Mouse (Mus musculus): ENCODE measurements around the gene Ank. TPM values are rescaled to one million over a fixed set of nuclear protein-coding genes. Genes with fewer than 3 reads are reported as not detected.

Gene Ank
- polyA plus RNA-seq, 1 experiment from 2014 or later, result 16.2 TPM

DNA sequence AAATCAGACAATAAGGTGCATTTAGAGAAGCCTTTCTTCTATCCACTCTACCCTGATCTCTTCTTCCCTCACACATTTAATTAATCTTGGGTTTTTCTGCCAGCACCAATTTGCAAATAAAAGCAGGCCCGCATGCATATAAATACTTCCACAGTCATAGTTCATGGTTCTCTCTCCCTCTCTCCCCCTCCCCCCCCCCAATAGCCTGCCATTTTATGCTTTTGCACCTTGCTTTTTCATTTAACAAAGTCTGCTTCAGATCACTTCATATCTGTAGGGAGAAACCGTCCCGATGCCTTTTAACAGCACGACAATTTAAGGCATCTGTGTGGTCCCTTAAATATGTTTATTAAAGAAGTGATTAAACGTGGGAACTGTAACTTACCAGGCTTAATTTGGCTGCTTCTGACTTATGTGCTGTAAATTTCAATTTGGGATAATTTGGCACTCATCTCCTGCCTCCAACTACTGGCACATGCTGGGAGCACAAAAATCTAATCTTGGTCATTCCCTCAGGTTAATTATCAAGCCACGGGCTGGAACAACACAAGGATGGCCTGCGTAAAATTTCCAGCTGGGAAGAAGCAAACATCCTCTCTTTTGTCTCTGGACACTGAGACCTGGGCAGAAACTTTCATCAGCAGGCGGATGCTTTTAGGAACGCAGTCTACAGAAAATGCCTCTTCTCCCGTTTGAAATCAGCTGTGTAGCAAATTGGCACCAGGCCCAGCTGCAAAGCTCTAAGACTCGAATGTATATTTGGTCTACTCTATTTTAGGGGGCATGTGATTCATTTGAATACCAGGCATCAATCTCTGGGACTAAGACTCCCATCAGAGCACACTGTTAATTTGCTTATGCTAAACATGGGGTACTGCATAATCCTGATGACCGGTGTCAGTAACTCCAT is 4.9 kb upstream of the Ank start:
- TF ChIP-seq CTCF (IDR thresholded peaks at IDR 0.05; ENCODE audit: low read depth) (no peak), EP300 (optimal IDR thresholded peaks at IDR 0.05) (no peak)
- H3K9ac ChIP-seq (ENCODE audit: low read length), result no peak overlapping the region
- no peaks in the 10 kb centered on the region for H3K4me1 ChIP-seq (replicated peaks; ENCODE audit: control insufficient read depth, insufficient read depth)
- H3K4me2 ChIP-seq (replicated peaks; ENCODE audit: low read depth), result no peak overlapping the region
- no peaks in the 10 kb centered on the region for H3K9me3 ChIP-seq (ENCODE audit: control insufficient read depth, low read length)
- H3K36me3 ChIP-seq (ENCODE audit: control insufficient read depth, insufficient read depth, low read length), result no peaks in the 10 kb centered on the region
- no peak overlapping the region for H3K4me3 ChIP-seq (ENCODE audit: low read depth, low read length)
- WGBS, result 36% methylated on average over 12 of the region's 12 CpGs
- no peak overlapping the region for H3K27ac ChIP-seq (replicated peaks)
- no peak for ATAC-seq (ENCODE audit: low FRiP score, low TSS enrichment)
- no peaks in the 10 kb centered on the region for H3K27me3 ChIP-seq (ENCODE audit: control insufficient read depth, insufficient read depth, low read length)
- DNase-seq (ENCODE audit: low spot score), result no peak

DNA sequence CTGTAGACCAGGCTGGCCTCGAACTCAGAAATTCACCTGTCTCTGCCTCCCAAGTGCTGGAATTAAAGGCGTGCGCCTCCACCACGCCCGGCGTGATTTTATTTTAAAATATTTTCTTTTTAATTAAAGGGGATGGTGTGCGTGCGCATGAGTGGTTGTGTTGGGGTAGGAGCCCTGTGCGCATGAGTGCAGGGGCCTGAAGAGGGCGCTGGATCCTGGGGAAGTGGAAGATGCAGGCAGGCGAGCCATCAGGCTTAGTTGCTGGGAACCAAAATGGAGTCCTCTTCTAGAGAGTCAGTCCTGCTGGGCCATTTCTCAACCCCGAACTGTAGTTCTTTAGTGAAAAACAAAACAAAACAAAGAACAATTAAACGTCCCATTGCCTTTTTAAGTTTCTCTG is 2.6 kb upstream of the Ank start:
- DNase-seq (ENCODE audit: low spot score), result no peak
- TF ChIP-seq CTCF (IDR thresholded peaks at IDR 0.05; ENCODE audit: low read depth), result peak; percentile 13; the same call in 1 of the 2 replicates
- no peak for TF ChIP-seq EP300 (optimal IDR thresholded peaks at IDR 0.05)
- WGBS, result 96% methylated on average over 13 of the region's 13 CpGs
- Histone ChIP-seq H3K36me3 (ENCODE audit: control insufficient read depth, insufficient read depth, low read length) (no peaks in the 10 kb centered on the region), H3K4me2 (replicated peaks; ENCODE audit: low read depth) (no peak overlapping the region), H3K9me3 (ENCODE audit: control insufficient read depth, low read length) (no peaks in the 10 kb centered on the region), H3K4me3 (ENCODE audit: low read depth, low read length) (no peak overlapping the region), H3K9ac (ENCODE audit: low read length) (no peak overlapping the region), H3K4me1 (replicated peaks; ENCODE audit: control insufficient read depth, insufficient read depth) (no peaks in the 10 kb centered on the region; the same call in 1 of the 2 replicates), H3K27ac (replicated peaks) (no peak overlapping the region), H3K27me3 (ENCODE audit: control insufficient read depth, insufficient read depth, low read length) (no peaks in the 10 kb centered on the region)
- ATAC-seq (ENCODE audit: low FRiP score, low TSS enrichment), result no peak

DNA sequence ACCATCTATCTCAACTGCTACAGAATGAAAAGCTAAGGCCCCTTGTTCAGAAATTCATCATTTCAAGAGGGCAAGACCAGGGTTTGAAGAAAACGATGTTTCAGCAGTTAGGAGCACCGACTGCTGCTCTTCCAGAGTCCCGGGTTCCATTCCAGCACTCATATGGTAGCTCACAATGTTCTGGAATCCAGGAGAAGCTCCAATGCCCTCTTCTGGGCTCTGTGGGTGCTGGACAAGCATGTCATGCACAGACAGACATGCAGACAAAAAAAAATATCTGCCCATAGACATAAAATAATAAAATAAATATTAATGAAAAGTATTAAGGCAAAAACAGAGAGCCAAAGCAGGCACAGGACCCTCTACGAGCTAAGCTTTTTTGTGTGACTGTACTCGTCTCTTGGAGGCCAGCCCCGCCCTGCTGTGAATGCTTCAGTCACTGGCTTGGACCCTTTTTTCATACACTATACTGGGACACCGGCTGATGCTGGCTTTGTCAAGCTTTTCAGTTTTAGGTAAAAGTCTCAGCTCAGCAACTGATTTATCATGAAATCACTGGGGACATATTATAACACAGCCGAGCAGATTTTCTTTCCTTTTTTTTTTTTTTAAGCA is 979 bp upstream of the Ank start:
- no peak for ATAC-seq (ENCODE audit: low FRiP score, low TSS enrichment)

DNA sequence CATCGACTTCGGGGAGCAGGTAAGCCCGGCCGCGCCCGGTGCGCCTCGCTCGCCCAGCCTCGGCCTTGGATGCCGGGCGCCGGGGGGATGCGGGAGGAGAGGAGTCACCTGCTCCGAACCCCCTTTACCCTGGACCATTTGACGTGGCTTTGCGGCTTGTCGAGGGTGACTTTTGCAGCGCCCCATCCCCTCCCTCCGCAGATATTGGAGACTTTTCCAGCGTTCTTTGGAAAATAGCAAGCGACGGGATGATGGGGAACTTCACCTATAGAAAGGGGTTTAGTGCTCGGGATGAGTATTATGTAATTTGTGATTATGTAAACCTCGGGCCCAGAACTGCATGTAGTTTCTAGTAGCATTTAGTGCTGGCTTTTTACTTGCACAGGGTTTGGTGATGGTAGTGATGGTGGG is 609 bp downstream of the Ank start:
- Histone ChIP-seq H3K4me1 (replicated peaks; ENCODE audit: control insufficient read depth, insufficient read depth) (no peaks in the 10 kb centered on the region; the same call in 1 of the 2 replicates), H3K27ac (replicated peaks) (peak overlapping the region; percentile 82), H3K9ac (ENCODE audit: low read length) (peak overlapping the region; percentile 75), H3K4me3 (ENCODE audit: low read depth, low read length) (peak overlapping the region; percentile 72), H3K36me3 (ENCODE audit: control insufficient read depth, insufficient read depth, low read length) (no peaks in the 10 kb centered on the region), H3K27me3 (ENCODE audit: control insufficient read depth, insufficient read depth, low read length) (no peaks in the 10 kb centered on the region), H3K9me3 (ENCODE audit: control insufficient read depth, low read length) (no peaks in the 10 kb centered on the region), H3K4me2 (replicated peaks; ENCODE audit: low read depth) (peak overlapping the region; percentile 87)
- ATAC-seq (ENCODE audit: low FRiP score, low TSS enrichment) (peak; percentile 21; the same call in 1 of the 2 replicates), DNase-seq (ENCODE audit: low spot score) (no peak)
- 3% methylated on average over 24 of the region's 25 CpGs for WGBS
- TF ChIP-seq EP300 (optimal IDR thresholded peaks at IDR 0.05), result no peak
- no peak for TF ChIP-seq CTCF (IDR thresholded peaks at IDR 0.05; ENCODE audit: low read depth)

More for the DNA sequence above, 979 bp upstream of the Ank start:
- peak overlapping the region; percentile 75; the same call in 1 of the 2 replicates for H3K9ac ChIP-seq (ENCODE audit: low read length)
- H3K4me3 ChIP-seq (ENCODE audit: low read depth, low read length), result peak overlapping the region; percentile 72
- no peaks in the 10 kb centered on the region for H3K9me3 ChIP-seq (ENCODE audit: control insufficient read depth, low read length)
- no peaks in the 10 kb centered on the region; the same call in 1 of the 2 replicates for H3K4me1 ChIP-seq (replicated peaks; ENCODE audit: control insufficient read depth, insufficient read depth)
- WGBS, result 34% methylated on average over 8 of the region's 8 CpGs
- DNase-seq (ENCODE audit: low spot score), result no peak
- TF ChIP-seq EP300 (optimal IDR thresholded peaks at IDR 0.05) (no peak), CTCF (IDR thresholded peaks at IDR 0.05; ENCODE audit: low read depth) (peak; percentile 25)
- no peaks in the 10 kb centered on the region for H3K36me3 ChIP-seq (ENCODE audit: control insufficient read depth, insufficient read depth, low read length)
- H3K27ac ChIP-seq (replicated peaks), result no peak overlapping the region
- peak overlapping the region; percentile 87 for H3K4me2 ChIP-seq (replicated peaks; ENCODE audit: low read depth)
- H3K27me3 ChIP-seq (ENCODE audit: control insufficient read depth, insufficient read depth, low read length), result no peaks in the 10 kb centered on the region

DNA sequence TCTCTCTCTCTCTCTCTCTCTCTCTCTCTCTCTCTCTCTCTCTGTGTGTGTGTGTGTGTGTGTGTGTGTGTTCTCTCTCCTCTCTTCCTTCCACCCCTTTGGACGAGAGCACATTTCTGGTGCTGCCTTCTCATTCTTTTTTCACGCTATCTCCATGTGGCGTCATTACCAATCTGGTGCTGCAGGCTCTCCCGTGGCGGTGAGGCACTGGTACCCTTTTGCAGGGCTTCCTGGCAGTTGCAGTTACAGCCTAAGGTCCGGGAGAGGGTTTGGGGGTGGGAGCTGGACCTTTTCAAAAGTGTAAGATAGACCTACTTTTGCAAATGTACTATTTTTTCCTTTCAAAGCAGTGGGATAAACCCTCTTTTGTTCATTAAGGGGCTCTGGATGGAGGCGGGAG is 1.2 kb downstream of the Ank start:
- TF ChIP-seq EP300 (optimal IDR thresholded peaks at IDR 0.05) (no peak), CTCF (IDR thresholded peaks at IDR 0.05; ENCODE audit: low read depth) (no peak)
- H3K4me3 ChIP-seq (ENCODE audit: low read depth, low read length), result peak overlapping the region; percentile 72
- whole genome bisulfite sequencing, result 33% methylated on average over 7 of the region's 7 CpGs
- H3K4me1 ChIP-seq (replicated peaks; ENCODE audit: control insufficient read depth, insufficient read depth), result no peaks in the 10 kb centered on the region; the same call in 1 of the 2 replicates
- no peaks in the 10 kb centered on the region for H3K9me3 ChIP-seq (ENCODE audit: control insufficient read depth, low read length)
- no peaks in the 10 kb centered on the region for H3K36me3 ChIP-seq (ENCODE audit: control insufficient read depth, insufficient read depth, low read length)
- DNase-seq (ENCODE audit: low spot score) (no peak), ATAC-seq (ENCODE audit: low FRiP score, low TSS enrichment) (no peak)
- H3K27me3 ChIP-seq (ENCODE audit: control insufficient read depth, insufficient read depth, low read length), result no peaks in the 10 kb centered on the region
- H3K4me2 ChIP-seq (replicated peaks; ENCODE audit: low read depth), result peak overlapping the region; percentile 87
- no peak overlapping the region for H3K9ac ChIP-seq (ENCODE audit: low read length)
- no peak overlapping the region for H3K27ac ChIP-seq (replicated peaks)
